Mouse (Mus musculus): Measurements from ENCODE around the gene Sdhd. TPM values are rescaled to one million over a fixed set of nuclear protein-coding genes. Genes with fewer than 3 reads are reported as not detected.

Sdhd gene
- polyA plus RNA-seq, 1 experiment = 75.8 TPM

DNA sequence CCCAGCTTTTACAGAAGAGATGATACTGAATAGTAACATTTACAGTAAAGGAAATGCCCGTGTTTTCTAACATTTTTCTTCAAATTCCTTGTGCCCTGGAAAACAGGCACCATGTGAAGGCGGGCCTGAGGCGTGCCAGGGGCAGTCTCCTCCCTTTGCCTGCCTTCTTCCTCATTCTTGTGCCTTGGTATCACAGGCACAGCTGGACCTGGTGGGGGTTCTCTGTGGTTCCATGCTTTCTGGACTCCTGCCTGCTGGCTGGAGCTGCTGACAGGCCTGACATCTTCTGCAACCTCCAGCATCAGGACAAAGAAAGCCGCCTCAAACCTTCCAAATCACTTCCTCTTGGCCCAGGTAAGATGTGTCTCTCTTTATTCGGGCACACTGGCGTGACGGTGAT, 38.4 kb downstream of the Sdhd start:
- H3K27me3 ChIP-seq (ENCODE audit: control insufficient read depth, insufficient read depth, low read length) = no peaks in the 10 kb centered on the region
- TF ChIP-seq CTCF (IDR thresholded peaks at IDR 0.05; ENCODE audit: control insufficient read depth, insufficient read depth, insufficient replicate concordance, low read depth, low read length) (no peak), POLR2A (IDR thresholded peaks at IDR 0.05; ENCODE audit: control insufficient read depth, low read depth, low read length) (no peak)
- H3K4me1 ChIP-seq (ENCODE audit: control insufficient read depth, insufficient read depth, low read length) = no peaks in the 10 kb centered on the region
- H3K27ac ChIP-seq (ENCODE audit: control insufficient read depth, insufficient read depth, low read depth, low read length) = no peak overlapping the region
- H3K4me3 ChIP-seq (ENCODE audit: control insufficient read depth, low read depth, low read length) = no peak overlapping the region
- no peaks in the 10 kb centered on the region for H3K36me3 ChIP-seq (ENCODE audit: control insufficient read depth, insufficient read depth, low read length)

DNA sequence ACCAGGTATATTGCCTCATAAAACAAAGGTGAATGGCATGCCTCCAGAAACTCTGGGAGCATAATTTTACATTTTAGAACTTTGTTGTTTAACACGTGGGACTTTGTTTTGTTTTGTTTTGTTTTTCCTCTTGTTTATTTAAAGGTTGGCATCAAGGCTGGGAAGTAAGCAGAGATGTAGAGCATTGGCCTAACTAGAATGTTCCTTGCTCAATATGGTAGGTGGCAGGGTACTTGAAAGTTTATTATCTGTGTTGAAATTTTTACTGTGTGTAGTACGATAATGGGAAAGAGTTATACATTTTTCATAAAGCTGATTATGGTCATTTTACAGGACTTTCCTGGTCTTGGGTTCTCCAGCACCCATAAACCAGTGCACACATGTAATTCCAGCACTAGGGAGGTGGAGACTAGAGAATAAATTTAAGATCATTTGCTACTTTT, 41.7 kb downstream of the Sdhd start:
- no peak overlapping the region for H3K27ac ChIP-seq (ENCODE audit: control insufficient read depth, insufficient read depth, low read depth, low read length)

DNA sequence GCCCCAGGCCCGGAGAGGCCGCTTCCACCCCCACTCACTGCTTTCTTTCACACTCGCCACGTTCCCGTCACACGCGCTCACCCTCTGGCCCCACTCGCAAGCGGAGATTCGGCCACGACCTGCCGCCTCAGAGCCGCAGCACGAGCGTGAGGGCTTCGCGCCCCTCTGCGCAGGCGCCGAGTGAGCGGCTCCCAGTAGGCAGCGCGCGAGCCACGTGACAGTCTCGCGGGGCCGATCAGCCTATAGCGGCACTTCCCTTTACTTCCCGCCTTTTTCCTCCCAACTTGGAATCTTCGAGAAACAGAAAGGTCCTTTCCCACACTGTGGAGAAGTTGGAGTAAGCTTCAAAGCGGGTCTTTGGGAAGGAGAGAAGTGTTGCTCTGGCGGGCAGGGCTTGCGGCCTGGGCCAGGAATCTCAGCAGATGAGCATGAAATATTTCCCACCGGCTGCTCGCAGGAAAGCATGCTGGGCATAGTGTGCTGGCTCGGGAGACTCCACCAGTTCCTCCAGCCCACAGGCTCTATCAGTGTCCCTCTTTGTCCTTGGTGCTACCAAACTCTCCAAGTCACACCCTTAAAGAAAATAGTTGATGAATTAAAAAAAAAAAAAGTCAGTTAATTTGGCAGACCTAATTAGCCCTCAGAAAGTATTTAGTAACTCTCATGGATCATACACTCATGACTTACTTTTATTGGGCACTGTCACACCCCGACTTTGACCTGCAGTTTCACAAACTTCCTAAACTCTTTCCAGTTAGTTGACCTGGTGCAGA, 42.3 kb downstream of the Sdhd start, which contains the start of gene Tex12:
Gene Tex12 (minus strand): TSS at position 181 of the 773 bp plus-strand sequence.
- no peaks in the 10 kb centered on the region for H3K4me1 ChIP-seq (ENCODE audit: control insufficient read depth, insufficient read depth, low read length)
- no peaks in the 10 kb centered on the region for H3K27me3 ChIP-seq (ENCODE audit: control insufficient read depth, insufficient read depth, low read length)
- peak within 1 kb of the TSS; percentile 88 for H3K4me3 ChIP-seq (ENCODE audit: control insufficient read depth, low read depth, low read length)
- peak within 1 kb of the TSS; percentile 76 for H3K27ac ChIP-seq (ENCODE audit: control insufficient read depth, insufficient read depth, low read depth, low read length)
- TF ChIP-seq CTCF (IDR thresholded peaks at IDR 0.05; ENCODE audit: control insufficient read depth, insufficient read depth, insufficient replicate concordance, low read depth, low read length) (no peak), POLR2A (IDR thresholded peaks at IDR 0.05; ENCODE audit: control insufficient read depth, low read depth, low read length) (peak; percentile 73)
- H3K36me3 ChIP-seq (ENCODE audit: control insufficient read depth, insufficient read depth, low read length) = no peaks in the 10 kb centered on the region

More for the DNA sequence above, 41.7 kb downstream of the Sdhd start:
- H3K4me3 ChIP-seq (ENCODE audit: control insufficient read depth, low read depth, low read length) = no peak overlapping the region
- TF ChIP-seq CTCF (IDR thresholded peaks at IDR 0.05; ENCODE audit: control insufficient read depth, insufficient read depth, insufficient replicate concordance, low read depth, low read length) (no peak), POLR2A (IDR thresholded peaks at IDR 0.05; ENCODE audit: control insufficient read depth, low read depth, low read length) (no peak)
- no peaks in the 10 kb centered on the region for H3K36me3 ChIP-seq (ENCODE audit: control insufficient read depth, insufficient read depth, low read length)
- no peaks in the 10 kb centered on the region for H3K27me3 ChIP-seq (ENCODE audit: control insufficient read depth, insufficient read depth, low read length)
- no peaks in the 10 kb centered on the region for H3K4me1 ChIP-seq (ENCODE audit: control insufficient read depth, insufficient read depth, low read length)

DNA sequence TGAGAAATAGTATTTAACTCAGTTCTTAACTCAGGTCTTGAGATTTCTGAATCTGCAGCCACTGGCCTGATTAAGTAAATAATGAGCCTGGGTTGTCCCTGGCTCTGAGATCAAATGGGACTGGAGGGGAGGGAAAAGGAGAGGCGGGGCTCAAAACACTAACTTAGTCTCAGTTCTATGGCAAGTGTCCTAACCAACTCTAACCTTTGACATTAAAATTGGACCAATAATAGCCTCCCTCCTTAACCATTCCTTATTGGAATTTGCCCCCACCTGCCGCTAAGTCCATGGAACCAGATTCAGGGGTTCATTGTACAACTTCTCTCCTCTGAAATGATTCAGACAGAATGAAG, 48.5 kb downstream of the Sdhd start, which contains the start of gene Bco2:
Gene Bco2 (minus strand): TSS at position 88 of the 353 bp plus-strand sequence.
- no peak for TF ChIP-seq CTCF (IDR thresholded peaks at IDR 0.05; ENCODE audit: control insufficient read depth, insufficient read depth, insufficient replicate concordance, low read depth, low read length)
- no peak for TF ChIP-seq POLR2A (IDR thresholded peaks at IDR 0.05; ENCODE audit: control insufficient read depth, low read depth, low read length)
- Histone ChIP-seq H3K4me1 (ENCODE audit: control insufficient read depth, insufficient read depth, low read length) (no peaks in the 10 kb centered on the region), H3K36me3 (ENCODE audit: control insufficient read depth, insufficient read depth, low read length) (no peaks in the 10 kb centered on the region), H3K27ac (ENCODE audit: control insufficient read depth, insufficient read depth, low read depth, low read length) (no peak within 1 kb of the TSS), H3K4me3 (ENCODE audit: control insufficient read depth, low read depth, low read length) (no peak within 1 kb of the TSS), H3K27me3 (ENCODE audit: control insufficient read depth, insufficient read depth, low read length) (no peaks in the 10 kb centered on the region)

DNA sequence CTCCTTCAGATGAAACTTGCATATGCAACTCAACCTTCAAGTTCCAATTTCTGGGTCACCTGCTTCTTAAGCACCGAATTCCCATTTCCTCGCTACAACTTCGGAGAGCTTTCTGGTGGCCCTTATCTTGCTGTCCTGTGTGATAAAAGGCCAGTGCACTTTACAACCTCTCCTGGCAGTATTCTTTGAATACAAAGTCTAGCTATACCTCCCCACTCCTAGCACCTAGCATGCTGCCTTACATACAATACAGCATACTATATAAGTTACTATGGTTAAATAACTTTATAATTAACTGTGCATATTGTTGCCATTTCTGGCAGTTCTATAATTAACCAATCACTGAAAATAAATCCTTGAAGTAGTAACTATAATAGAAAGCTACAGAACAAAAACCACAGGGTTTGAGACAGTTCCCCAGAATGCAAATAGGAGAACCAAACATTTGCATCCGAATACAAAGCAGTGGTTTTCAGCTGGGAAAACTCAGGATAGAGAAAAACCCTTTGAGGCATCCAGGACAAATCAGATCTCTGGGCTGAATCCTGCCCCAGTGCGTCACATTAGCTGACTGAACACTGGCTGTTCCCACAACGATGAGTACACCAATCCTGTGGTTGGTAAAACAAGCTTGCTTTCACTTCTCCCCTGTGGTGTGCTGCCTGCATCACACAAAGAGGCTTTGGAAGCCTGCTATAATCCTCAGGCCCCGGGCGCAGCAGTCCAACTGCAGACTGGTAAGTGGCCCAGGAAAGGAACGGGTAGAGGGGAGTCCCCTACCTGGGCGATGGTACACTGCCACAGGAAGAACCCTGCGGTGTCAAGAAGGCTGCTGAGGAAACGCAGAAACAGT, 49.1 kb downstream of the Sdhd start, which contains the start of gene Il18:
Gene Il18 (plus strand): TSS at position 587 of the 853 bp plus-strand sequence.
- Histone ChIP-seq H3K36me3 (ENCODE audit: control insufficient read depth, insufficient read depth, low read length) (no peaks in the 10 kb centered on the region), H3K4me1 (ENCODE audit: control insufficient read depth, insufficient read depth, low read length) (no peaks in the 10 kb centered on the region), H3K27me3 (ENCODE audit: control insufficient read depth, insufficient read depth, low read length) (no peaks in the 10 kb centered on the region), H3K27ac (ENCODE audit: control insufficient read depth, insufficient read depth, low read depth, low read length) (no peak within 1 kb of the TSS), H3K4me3 (ENCODE audit: control insufficient read depth, low read depth, low read length) (no peak within 1 kb of the TSS)
- no peak for TF ChIP-seq CTCF (IDR thresholded peaks at IDR 0.05; ENCODE audit: control insufficient read depth, insufficient read depth, insufficient replicate concordance, low read depth, low read length)
- TF ChIP-seq POLR2A (IDR thresholded peaks at IDR 0.05; ENCODE audit: control insufficient read depth, low read depth, low read length) = no peak

DNA sequence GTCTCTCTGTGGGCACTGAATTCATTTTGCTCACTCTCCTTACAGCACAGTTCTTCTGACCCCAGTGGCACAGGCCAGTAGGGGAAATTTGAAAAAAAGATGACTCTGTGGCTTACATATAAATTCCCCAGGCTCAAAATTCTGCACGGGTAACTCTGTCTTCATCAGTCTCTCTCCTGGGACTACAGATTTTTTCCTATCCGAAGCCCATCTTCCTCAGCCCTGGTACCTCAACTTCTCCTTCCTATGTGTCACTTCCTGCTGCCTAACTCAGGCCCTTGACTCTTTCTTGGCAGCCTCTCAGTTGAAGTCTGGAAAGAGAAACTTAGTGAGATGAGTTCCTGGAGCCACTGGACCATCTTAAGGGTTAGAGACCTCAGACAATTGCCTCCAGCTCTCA, 50.1 kb downstream of the Sdhd start:
- Histone ChIP-seq H3K4me1 (ENCODE audit: control insufficient read depth, insufficient read depth, low read length) (no peaks in the 10 kb centered on the region), H3K36me3 (ENCODE audit: control insufficient read depth, insufficient read depth, low read length) (no peaks in the 10 kb centered on the region), H3K27ac (ENCODE audit: control insufficient read depth, insufficient read depth, low read depth, low read length) (no peak overlapping the region), H3K4me3 (ENCODE audit: control insufficient read depth, low read depth, low read length) (no peak overlapping the region), H3K27me3 (ENCODE audit: control insufficient read depth, insufficient read depth, low read length) (no peaks in the 10 kb centered on the region)
- TF ChIP-seq CTCF (IDR thresholded peaks at IDR 0.05; ENCODE audit: control insufficient read depth, insufficient read depth, insufficient replicate concordance, low read depth, low read length) (no peak), POLR2A (IDR thresholded peaks at IDR 0.05; ENCODE audit: control insufficient read depth, low read depth, low read length) (no peak)

DNA sequence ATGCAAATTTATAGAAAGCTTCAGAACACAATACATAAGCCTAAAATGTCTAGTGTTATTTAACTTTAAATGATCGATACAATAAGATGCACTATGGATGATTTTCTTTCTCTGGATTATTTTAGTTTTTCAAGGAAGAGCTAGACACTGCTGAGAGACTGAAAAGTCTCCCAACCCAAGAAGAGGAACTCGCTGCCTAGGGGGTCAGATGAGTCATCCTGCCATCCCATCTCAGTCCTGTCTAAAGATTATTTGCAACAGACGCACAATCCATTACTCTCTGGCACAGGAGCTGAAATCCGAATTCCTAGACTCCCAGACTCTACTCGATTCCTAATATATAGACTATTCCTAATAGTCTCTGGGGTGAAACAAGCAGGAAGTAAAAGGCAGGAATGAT, 51.4 kb downstream of the Sdhd start:
- TF ChIP-seq CTCF (IDR thresholded peaks at IDR 0.05; ENCODE audit: control insufficient read depth, insufficient read depth, insufficient replicate concordance, low read depth, low read length) = no peak
- no peak for TF ChIP-seq POLR2A (IDR thresholded peaks at IDR 0.05; ENCODE audit: control insufficient read depth, low read depth, low read length)
- Histone ChIP-seq H3K4me1 (ENCODE audit: control insufficient read depth, insufficient read depth, low read length) (no peaks in the 10 kb centered on the region), H3K27me3 (ENCODE audit: control insufficient read depth, insufficient read depth, low read length) (no peaks in the 10 kb centered on the region), H3K27ac (ENCODE audit: control insufficient read depth, insufficient read depth, low read depth, low read length) (no peak overlapping the region), H3K36me3 (ENCODE audit: control insufficient read depth, insufficient read depth, low read length) (no peaks in the 10 kb centered on the region), H3K4me3 (ENCODE audit: control insufficient read depth, low read depth, low read length) (no peak overlapping the region)
